Mouse (Mus musculus) c-Kit-negative CD71-positive TER-119-positive erythroid progenitor cells, embryonic 14.5 days (primary cell): Measurements from ENCODE around the gene Tubgcp5.
"Not testable (repeated sequence)": the region's sequence is repeated elsewhere in the genome, so short reads cannot be mapped to it uniquely, and the experiment has no call there.

Experiments
- DNase-seq: peaks from one replicate; pipeline ENCODE4 v3.0.0-alpha.2; 2013; ENCODE audit warnings: low read depth, low spot score

The Tubgcp5 gene

GRCm38 (mm10) chr7:55793952-55794603 is at the start of gene Tubgcp5:
Gene Tubgcp5 (plus strand): TSS chr7:55794154.
- peak; percentile 90 for DNase-seq

GRCm38 (mm10) chr7:55744566-55745220 is 49.3 kb upstream of the Tubgcp5 start:
- DNase-seq, result no peak

DNA sequence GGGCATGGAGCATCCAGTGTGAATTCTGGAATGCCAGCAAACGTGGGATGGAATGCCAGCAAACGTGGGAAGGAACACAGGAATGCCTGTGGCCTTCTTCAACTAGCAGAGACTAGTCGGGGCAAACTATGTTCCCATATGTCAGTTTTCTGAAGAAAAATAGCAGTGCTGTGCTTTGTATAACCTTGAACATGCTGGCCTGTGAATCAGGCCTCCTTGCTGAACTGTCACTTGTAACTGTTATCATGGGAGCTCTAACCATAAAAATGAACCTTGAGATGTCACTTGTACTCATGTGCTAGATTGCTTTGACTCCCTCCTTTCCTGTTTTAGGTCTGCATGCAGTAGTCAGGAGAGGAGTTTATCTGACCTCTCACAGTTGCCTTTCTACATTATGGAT is 43.1 kb upstream of the Tubgcp5 start:
- no peak for DNase-seq

DNA sequence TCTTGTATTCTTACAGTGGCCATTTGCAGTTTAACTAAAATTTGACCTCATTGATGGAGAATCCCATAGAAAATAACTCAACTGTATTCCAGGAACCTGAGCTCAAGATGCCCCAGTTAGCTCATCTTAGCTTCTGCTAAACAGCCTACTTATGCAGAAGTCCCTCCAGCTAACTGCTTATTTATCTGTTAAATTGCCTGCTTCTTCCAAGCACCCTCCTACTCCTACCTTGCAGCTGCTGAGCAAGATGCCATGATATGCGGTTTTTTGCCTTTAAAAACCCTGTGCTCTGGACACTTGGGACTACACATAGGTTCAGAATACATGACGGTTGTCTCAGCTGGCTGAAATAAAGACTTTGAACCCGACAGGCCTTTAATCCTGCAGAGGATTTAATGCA is 34.6 kb upstream of the Tubgcp5 start:
- no peak for DNase-seq

GRCm38 (mm10) chr7:55767926-55768325 is 26.0 kb upstream of the Tubgcp5 start, which contains the start of gene Siglech:
Gene Siglech (plus strand): TSS chr7:55768178.
- DNase-seq, result no peak

DNA sequence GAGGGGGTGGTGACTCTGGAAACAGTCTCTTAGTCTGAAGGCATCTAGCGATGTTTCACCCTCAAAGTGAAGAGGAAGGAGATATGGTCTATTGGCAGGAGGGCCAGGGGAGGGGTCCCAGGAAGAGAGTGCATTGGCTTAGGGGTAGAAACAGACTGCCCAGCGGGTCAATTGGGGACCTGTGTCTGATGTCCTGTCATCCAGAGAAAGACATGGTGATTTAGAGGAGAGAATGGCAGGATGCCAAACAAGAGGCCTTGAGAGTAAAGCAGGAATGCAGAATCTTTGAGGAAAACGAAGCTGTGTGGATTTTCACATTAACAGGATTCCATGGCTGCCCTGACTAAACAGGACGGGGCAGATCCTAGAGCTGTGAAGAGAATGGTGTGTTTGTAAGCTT is 13.9 kb upstream of the Tubgcp5 start:
- DNase-seq, result no peak

DNA sequence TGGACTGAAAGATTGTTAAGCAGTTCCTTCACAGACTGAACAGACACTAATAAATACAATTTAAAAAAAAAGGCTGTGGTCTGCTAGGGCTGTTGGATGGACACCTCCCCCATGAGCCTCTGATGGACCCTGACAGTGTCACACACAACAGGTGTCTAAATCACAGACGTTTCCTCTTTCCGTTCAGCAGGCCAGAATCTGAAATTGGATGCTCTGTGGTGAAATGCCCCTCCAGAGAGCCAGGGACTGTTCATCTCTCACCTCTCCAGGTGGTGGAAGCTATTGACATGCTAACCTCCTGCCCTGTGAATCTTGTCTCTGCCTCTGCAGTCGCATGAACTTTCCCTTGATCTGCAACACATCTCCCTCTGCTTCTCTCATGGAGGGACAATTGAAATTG is 11.5 kb upstream of the Tubgcp5 start:
- DNase-seq, result no peak

DNA sequence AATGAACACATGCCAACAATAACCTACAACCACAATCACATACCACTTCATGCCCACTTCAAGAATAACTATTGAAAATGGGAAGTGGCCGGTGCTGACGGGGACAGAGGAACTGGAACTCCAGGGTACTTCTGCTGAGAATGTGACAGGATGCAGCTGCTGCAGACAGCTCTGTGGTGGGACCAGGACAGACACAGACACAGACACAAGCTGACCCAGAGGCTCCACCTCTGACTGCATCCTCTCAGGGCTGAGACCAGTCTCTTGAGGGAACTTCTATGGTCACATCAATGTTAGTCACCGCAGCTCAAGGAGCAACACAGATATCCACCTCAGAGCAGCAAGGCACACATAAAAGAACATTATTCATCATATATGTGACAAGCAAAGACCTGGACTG is 9.4 kb upstream of the Tubgcp5 start:
- no peak for DNase-seq

GRCm38 (mm10) chr7:55790586-55790985 is 3.4 kb upstream of the Tubgcp5 start:
- not testable (repeated sequence) for DNase-seq

- no peak for DNase-seq
Measured at GRCm38 (mm10) chr7:55792280-55792679, 1.7 kb upstream of the Tubgcp5 start.

DNA sequence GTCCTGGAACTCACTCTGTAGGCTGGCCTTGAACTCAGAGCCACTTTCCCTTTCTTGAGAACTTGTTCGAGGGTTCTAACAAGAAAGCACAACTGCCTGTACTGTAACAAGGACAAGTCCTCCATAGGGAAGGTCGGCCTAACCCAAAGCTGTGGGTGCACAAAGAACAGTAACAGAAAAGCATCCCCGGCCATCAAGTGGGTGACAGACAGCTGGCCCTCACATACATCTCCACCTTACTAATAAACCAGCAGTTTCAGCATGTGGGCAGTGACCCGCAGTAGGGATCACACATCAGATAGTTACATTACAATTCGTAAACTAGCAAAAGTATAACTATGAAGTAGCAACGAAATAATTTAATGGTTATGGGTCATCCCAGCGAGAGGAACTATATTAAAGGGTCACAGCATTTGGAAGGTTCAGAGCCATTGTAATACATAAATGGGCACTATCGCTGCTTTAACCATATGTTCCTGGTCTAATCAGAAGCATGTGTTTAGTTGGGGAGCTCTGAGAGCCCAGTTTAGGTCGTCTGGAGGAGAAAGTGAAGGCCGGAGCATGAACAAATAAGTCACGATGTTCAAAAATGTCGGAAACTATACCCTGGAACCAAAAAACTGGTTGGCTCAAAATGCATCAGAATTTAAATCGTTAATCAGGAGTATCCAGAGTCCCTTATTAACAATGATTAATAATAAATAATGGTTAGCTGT is 560 bp upstream of the Tubgcp5 start:
- DNase-seq, result no peak

GRCm38 (mm10) chr7:55799981-55800380 is 6.0 kb downstream of the Tubgcp5 start:
- no peak for DNase-seq

DNA sequence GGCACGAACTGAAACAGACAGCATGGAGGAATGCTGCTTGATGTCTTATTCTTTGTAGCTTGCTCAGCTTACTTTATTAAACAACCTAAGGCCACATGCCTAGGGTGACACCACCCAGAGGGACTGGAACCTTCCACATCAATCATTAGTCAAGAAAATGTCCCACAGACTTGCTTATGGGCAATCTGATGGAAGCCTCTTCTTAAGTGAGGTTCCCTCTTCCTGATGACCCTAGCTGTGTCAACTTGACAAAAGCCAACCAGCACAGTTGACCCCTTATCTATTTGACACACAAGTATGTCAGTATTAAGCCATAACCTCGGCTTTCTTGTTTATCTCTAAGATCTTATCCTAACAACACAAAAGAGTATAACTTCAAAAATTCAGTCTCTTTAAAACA is 16.0 kb downstream of the Tubgcp5 start:
- DNase-seq, result no peak

DNA sequence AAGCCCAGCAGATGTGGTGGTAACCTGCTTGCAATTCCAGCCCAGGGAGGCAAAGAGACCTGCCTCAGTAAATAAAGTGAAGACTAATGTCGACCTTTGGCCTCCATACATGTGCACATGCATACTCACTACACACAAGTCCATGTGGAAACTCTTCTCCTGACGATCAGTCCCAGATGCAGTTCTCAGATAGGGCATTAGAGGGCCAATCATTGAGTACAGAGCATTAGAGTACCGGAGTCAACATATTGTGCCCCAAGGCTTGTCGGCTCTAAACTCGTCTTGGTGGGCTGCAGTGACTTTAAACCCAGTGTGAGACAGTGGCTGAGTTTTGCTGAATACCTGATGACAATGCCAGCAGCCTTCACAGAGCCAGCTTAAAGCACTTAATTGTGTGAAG is 30.5 kb downstream of the Tubgcp5 start:
- no peak for DNase-seq

DNA sequence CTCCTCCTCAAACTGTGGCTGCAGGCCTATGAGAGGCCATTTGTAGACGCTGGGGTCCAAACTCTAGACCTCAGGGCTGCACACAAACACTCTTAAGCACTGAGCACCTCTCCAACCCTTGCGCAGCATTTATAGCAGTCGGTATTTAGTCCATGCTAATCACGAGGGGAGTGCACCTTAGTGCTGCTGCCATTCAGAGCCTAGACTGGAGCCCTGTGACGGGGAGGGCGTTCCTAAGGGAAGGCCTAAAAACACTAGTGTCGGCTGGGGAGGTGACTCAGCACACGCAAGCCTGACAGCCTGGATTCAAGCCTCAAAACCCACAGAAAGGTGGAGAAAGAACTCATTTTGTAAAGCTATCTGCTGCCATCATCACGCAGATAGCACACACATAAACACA is 33.6 kb downstream of the Tubgcp5 start:
- no peak for DNase-seq

DNA sequence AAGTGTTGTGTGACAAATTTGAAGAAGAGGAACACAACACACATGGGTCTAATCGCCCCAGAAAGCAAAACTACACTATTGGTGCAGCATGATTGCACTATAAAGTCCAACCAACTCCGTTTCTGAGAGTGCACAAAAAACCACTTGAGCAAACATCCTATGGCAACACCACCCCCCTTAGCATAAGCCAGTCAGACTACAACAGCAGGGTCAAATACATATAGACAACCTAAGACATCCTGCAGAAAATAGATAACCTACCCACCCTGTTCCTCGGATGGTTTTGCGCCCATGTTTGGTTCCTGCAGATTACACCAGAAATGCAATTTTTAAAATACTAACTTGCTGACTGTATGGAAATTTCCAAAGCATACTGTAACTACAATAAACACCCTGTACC is 42.9 kb downstream of the Tubgcp5 start:
- no peak for DNase-seq

- DNase-seq, result no peak
Measured at GRCm38 (mm10) chr7:55841445-55841844, 47.5 kb downstream of the Tubgcp5 start, which contains the start of gene Cyfip1. Gene Cyfip1 (plus strand): TSS chr7:55841745.

DNA sequence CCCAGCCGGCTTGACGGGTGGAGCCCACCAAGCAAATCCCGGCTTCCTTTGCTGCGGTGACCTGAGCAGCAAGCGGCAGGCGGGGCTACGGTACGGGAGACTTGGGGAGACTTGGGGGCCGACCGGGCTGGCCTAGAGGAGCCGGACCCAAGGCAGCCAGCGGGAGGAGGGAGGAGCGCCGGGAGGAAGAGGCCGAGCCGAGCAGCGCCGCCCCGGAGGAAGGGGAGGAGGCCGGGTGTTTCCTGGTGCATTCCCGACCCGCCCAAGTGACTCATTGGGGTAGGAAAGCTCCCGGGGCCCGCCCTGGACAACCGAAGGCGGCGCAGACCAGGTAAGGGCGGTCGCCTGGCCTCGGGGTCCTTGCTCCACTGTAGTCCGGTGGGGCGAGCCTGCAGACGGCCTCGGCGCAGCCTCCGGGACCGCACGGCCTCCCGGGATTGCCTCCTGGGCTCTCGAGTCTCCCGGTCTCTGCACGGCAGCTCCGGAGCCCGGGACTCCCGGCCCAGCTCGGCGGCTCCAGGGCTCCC is 48.1 kb downstream of the Tubgcp5 start:
- DNase-seq, result peak; percentile 56

GRCm38 (mm10) chr7:55842504-55843152 is 48.7 kb downstream of the Tubgcp5 start:
- DNase-seq, result peak; percentile 2

GRCm38 (mm10) chr7:55846606-55847312 is 52.8 kb downstream of the Tubgcp5 start:
- DNase-seq, result no peak

GRCm38 (mm10) chr7:55849948-55850571 is 56.1 kb downstream of the Tubgcp5 start:
- DNase-seq, result no peak
